9 mouse cellular contexts compared by ENCODE assay signal in the genomic region with DNA sequence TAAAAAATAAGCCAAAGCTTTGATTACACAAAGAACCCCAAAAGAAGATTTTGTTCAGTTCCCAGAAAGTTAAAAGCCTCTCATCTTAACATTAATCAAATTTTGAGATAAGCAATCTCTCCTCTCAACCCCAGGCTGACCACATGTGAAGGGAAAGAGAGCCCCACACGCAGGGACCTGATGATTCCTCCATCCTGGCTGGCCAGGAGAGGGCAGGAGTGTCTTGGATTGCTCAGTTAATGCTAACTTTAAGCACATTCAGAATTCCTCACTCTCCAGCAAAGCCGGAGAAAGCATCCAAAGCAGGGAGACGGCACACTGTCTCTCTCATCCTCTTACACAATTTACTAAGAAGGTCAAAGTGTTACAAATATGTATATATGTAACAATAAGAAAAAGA. TPM values are rescaled to one million over a fixed set of nuclear protein-coding genes. Genes with fewer than 3 reads are reported as not detected.
DNase-seq lines count a peak whose midpoint lies in the region; ATAC-seq and TF ChIP-seq lines count a peak whose summit lies in the region.
"Had no signal": no experiment of that assay in that cellular context is flagged by ENCODE, and none has a peak within 500 bp of the region (broad histone marks: within the 10 kb centered on the region; RNA-seq: fewer than 3 reads in every experiment).

No protein-coding gene starts in this region.

- TF ChIP-seq EP300 in stomach, postnatal 0 days (optimal IDR thresholded peaks at IDR 0.05), result no peak

- no peaks in the 10 kb centered on the region for H3K27me3 ChIP-seq in hindbrain, embryonic 10.5 days (ENCODE audit: insufficient read depth, poor library complexity, severe bottlenecking)
- H3K27me3 ChIP-seq in hindbrain, embryonic 13.5 days, result no peaks in the 10 kb centered on the region
- no peaks in the 10 kb centered on the region for H3K27me3 ChIP-seq in E14TG2a.4 (ENCODE audit: insufficient read depth, low read length)
- H3K27me3 ChIP-seq in limb, embryonic 11.5 days (ENCODE audit: control insufficient read depth, insufficient read depth, low read length), result no peaks in the 10 kb centered on the region
- H3K27me3 ChIP-seq in stomach, postnatal 0 days (ENCODE audit: control insufficient read depth, insufficient read depth, low read length), result no peaks in the 10 kb centered on the region
- no peaks in the 10 kb centered on the region for H3K27me3 ChIP-seq in heart, embryonic 12.5 days (replicated peaks)

- H3K9me3 ChIP-seq in hindbrain, embryonic 10.5 days, result no peaks in the 10 kb centered on the region
- no peaks in the 10 kb centered on the region for H3K9me3 ChIP-seq in hindbrain, embryonic 13.5 days
- no peaks in the 10 kb centered on the region for H3K9me3 ChIP-seq in E14TG2a.4 (ENCODE audit: low read length)
- no peaks in the 10 kb centered on the region for H3K9me3 ChIP-seq in limb, embryonic 11.5 days (ENCODE audit: control insufficient read depth, low read length)
- H3K9me3 ChIP-seq in stomach, postnatal 0 days (ENCODE audit: control insufficient read depth, low read length), result no peaks in the 10 kb centered on the region
- no peaks in the 10 kb centered on the region; the same call in 1 of the 2 replicates for H3K9me3 ChIP-seq in heart, embryonic 12.5 days (replicated peaks)

- H3K27ac ChIP-seq in hindbrain, embryonic 10.5 days, result no peak overlapping the region
- H3K27ac ChIP-seq in hindbrain, embryonic 13.5 days, result no peak overlapping the region
- no peak overlapping the region for H3K27ac ChIP-seq in limb, embryonic 11.5 days (replicated peaks; ENCODE audit: low read depth, low read length)
- H3K27ac ChIP-seq in stomach, postnatal 0 days (replicated peaks), result no peak overlapping the region
- H3K27ac ChIP-seq in heart, embryonic 12.5 days (ENCODE audit: poor library complexity, severe bottlenecking), result no peak overlapping the region

- WGBS in hindbrain, embryonic 10.5 days, result 14% methylated on average over 3 of the region's 3 CpGs
- 28% methylated on average over 3 of the region's 3 CpGs for WGBS in hindbrain, embryonic 13.5 days
- 11% methylated on average over 3 of the region's 3 CpGs for WGBS in limb, embryonic 11.5 days
- 2% methylated on average over 3 of the region's 3 CpGs for WGBS in stomach, postnatal 0 days
- WGBS in heart, embryonic 12.5 days, result 5% methylated on average over 3 of the region's 3 CpGs

- H3K4me2 ChIP-seq in hindbrain, embryonic 13.5 days, result no peak overlapping the region
- no peak overlapping the region for H3K4me2 ChIP-seq in limb, embryonic 11.5 days (ENCODE audit: low read depth, severe bottlenecking)
- no peak overlapping the region for H3K4me2 ChIP-seq in stomach, postnatal 0 days (replicated peaks; ENCODE audit: low read depth)
- H3K4me2 ChIP-seq in heart, embryonic 12.5 days, result no peak overlapping the region

- no peak overlapping the region for H3K9ac ChIP-seq in hindbrain, embryonic 13.5 days
- no peak overlapping the region for H3K9ac ChIP-seq in limb, embryonic 11.5 days (ENCODE audit: low read length)
- H3K9ac ChIP-seq in stomach, postnatal 0 days (ENCODE audit: low read length), result no peak overlapping the region
- H3K9ac ChIP-seq in heart, embryonic 12.5 days, result no peak overlapping the region

- no peaks in the 10 kb centered on the region for H3K4me1 ChIP-seq in hindbrain, embryonic 10.5 days (replicated peaks)
- H3K4me1 ChIP-seq in hindbrain, embryonic 13.5 days (replicated peaks), result no peaks in the 10 kb centered on the region
- no peaks in the 10 kb centered on the region; the same call in 1 of the 2 replicates for H3K4me1 ChIP-seq in E14TG2a.4 (replicated peaks; ENCODE audit: low read depth, low read length)
- no peaks in the 10 kb centered on the region for H3K4me1 ChIP-seq in limb, embryonic 11.5 days (ENCODE audit: control insufficient read depth, insufficient read depth, low read length)
- no peaks in the 10 kb centered on the region for H3K4me1 ChIP-seq in stomach, postnatal 0 days (replicated peaks; ENCODE audit: control insufficient read depth, insufficient read depth)
- H3K4me1 ChIP-seq in heart, embryonic 12.5 days (replicated peaks), result no peaks in the 10 kb centered on the region

- peak; percentile 48 for DNase-seq in hindbrain, embryonic 10.5 days (ENCODE audit: low spot score)
- peak; percentile 66 for DNase-seq in adrenal gland, postnatal 10 days
- peak; percentile 12 for DNase-seq in fibroblast of lung, adult 2 months (ENCODE audit: low read depth)
- DNase-seq in limb, embryonic 11.5 days (ENCODE audit: low spot score), result peak; percentile 63
- DNase-seq in stomach, postnatal 0 days (ENCODE audit: low spot score), result peak; percentile 41

- H3K4me3 ChIP-seq in hindbrain, embryonic 10.5 days, result no peak overlapping the region
- H3K4me3 ChIP-seq in hindbrain, embryonic 13.5 days, result no peak overlapping the region
- no peak overlapping the region for H3K4me3 ChIP-seq in E14TG2a.4 (replicated peaks; ENCODE audit: low read length)
- no peak overlapping the region for H3K4me3 ChIP-seq in limb, embryonic 11.5 days (ENCODE audit: low read depth, low read length)
- no peak overlapping the region for H3K4me3 ChIP-seq in stomach, postnatal 0 days (ENCODE audit: low read depth, low read length)
- H3K4me3 ChIP-seq in heart, embryonic 12.5 days, result no peak overlapping the region

- no peak for ATAC-seq in hindbrain, embryonic 13.5 days (ENCODE audit: low FRiP score)
- no peak for ATAC-seq in limb, embryonic 11.5 days (ENCODE audit: insufficient number of reproducible peaks, low FRiP score, low TSS enrichment, low read depth)
- ATAC-seq in stomach, postnatal 0 days (ENCODE audit: low FRiP score, low TSS enrichment), result no peak
- ATAC-seq in heart, embryonic 12.5 days (ENCODE audit: insufficient number of reproducible peaks, low FRiP score), result no peak

- 0 out of 2 replicates have a peak, but pooled peaks have one; percentile 9 for TF ChIP-seq CTCF in E14TG2a.4 (conservative IDR thresholded peaks at IDR 0.05; ENCODE audit: low read length)
- peak; percentile 80 for TF ChIP-seq CTCF in stomach, postnatal 0 days (IDR thresholded peaks at IDR 0.05; ENCODE audit: low read depth)

- no peaks in the 10 kb centered on the region for H3K36me3 ChIP-seq in hindbrain, embryonic 10.5 days
- H3K36me3 ChIP-seq in hindbrain, embryonic 13.5 days, result no peaks in the 10 kb centered on the region
- no peaks in the 10 kb centered on the region for H3K36me3 ChIP-seq in E14TG2a.4 (ENCODE audit: insufficient read depth, low read length)
- no peaks in the 10 kb centered on the region for H3K36me3 ChIP-seq in limb, embryonic 11.5 days (ENCODE audit: control insufficient read depth, insufficient read depth, low read length)
- H3K36me3 ChIP-seq in stomach, postnatal 0 days (ENCODE audit: control insufficient read depth, insufficient read depth, low read length), result no peaks in the 10 kb centered on the region
- no peaks in the 10 kb centered on the region for H3K36me3 ChIP-seq in heart, embryonic 12.5 days

RNA-seq across cellular contexts. Expression of a gene that starts 26.7 kb away (rescaled TPM):
- not detected in 2 replicates for polyA plus RNA-seq in hindbrain, embryonic 10.5 days (2016; fragmentation: Nextera tagmentation; extraction: Ambion mirVana)
- polyA plus RNA-seq in hindbrain, embryonic 13.5 days (2015; fragmentation: Nextera tagmentation; extraction: Ambion mirVana), result 0.12 TPM in 1 of 2 replicates, not detected in the other
- total RNA-seq in adrenal gland, postnatal 10 days (2021), result not detected
- not detected in 2 replicates for polyA plus RNA-seq in limb, embryonic 11.5 days (2014; fragmentation: Nextera tagmentation; extraction: Ambion mirVana)
- polyA plus RNA-seq in stomach, postnatal 0 days (2015; fragmentation: Nextera tagmentation; extraction: Ambion mirVana), result 0.12 TPM in 1 of 2 replicates, not detected in the other
- polyA plus RNA-seq in heart, embryonic 12.5 days (2016; fragmentation: Nextera tagmentation; extraction: Ambion mirVana), result not detected in 2 replicates
- total RNA-seq: layer of hippocampus, postnatal 25 days had no signal

RNA-seq across cellular contexts. Expression of a gene that starts 52.2 kb away (rescaled TPM):
- polyA plus RNA-seq in hindbrain, embryonic 10.5 days (2016; fragmentation: Nextera tagmentation; extraction: Ambion mirVana), result 40.1 and 46.5 TPM in 2 replicates
- 40.1 TPM in 2 replicates for polyA plus RNA-seq in hindbrain, embryonic 13.5 days (2015; fragmentation: Nextera tagmentation; extraction: Ambion mirVana)
- total RNA-seq in adrenal gland, postnatal 10 days (2021), result 10 to 100 TPM; 15.2 to 15.3 TPM
- polyA plus RNA-seq in limb, embryonic 11.5 days (2014; fragmentation: Nextera tagmentation; extraction: Ambion mirVana), result 36.2 and 39.8 TPM in 2 replicates
- polyA plus RNA-seq in stomach, postnatal 0 days (2015; fragmentation: Nextera tagmentation; extraction: Ambion mirVana), result 16.4 and 18.3 TPM in 2 replicates
- polyA plus RNA-seq in heart, embryonic 12.5 days (2016; fragmentation: Nextera tagmentation; extraction: Ambion mirVana), result 17.6 and 22.2 TPM in 2 replicates

Comparison
In these comparisons a context has a peak if more than half of its experiments do, and no peak if none do; other contexts are left out.
1. DNase-seq: peak in every context shown above with its lines; median percentile 66 in adrenal gland, postnatal 10 days; 63 in limb, embryonic 11.5 days; 48 in hindbrain, embryonic 10.5 days; 41 in stomach, postnatal 0 days; 12 in fibroblast of lung, adult 2 months.